Comparison of ENCODE assay signal across 8 mouse cellular contexts in genomic region chr2:75055187-75055543, GRCm38 (mm10).
DNase-seq lines count a peak whose midpoint lies in the region; ATAC-seq lines count a peak whose summit lies in the region.

No protein-coding gene starts in this region.

- peak; percentile 3; the same call in 1 of the 2 replicates for ATAC-seq in cerebellum, adult (ENCODE audit: insufficient number of reproducible peaks, low FRiP score, low TSS enrichment)
- no peak for ATAC-seq in heart, embryonic 14.5 days (ENCODE audit: insufficient number of reproducible peaks, insufficient read depth, low FRiP score, low read depth)

- no peak overlapping the region for H3K27ac ChIP-seq in heart, embryonic 14.5 days (replicated peaks in 1 of 2; ENCODE audit: control insufficient read depth in 1 of 2, insufficient read depth in 1 of 2, low read depth in 2 of 2, low read length in 2 of 2)

- no peak for DNase-seq in cerebellum, adult 11-12 months
- DNase-seq in NIH3T3 (ENCODE audit: low read depth) = peak; percentile 91
- DNase-seq in embryo, embryonic 10.5 days (ENCODE audit: low spot score) = peak; percentile 90
- peak; percentile 69 for DNase-seq in kidney, postnatal 14 days
- DNase-seq in lung, postnatal 10 days = peak; percentile 66
- DNase-seq in right cerebral cortex, postnatal 4 days = peak; percentile 66

- no peaks in the 10 kb centered on the region for H3K27me3 ChIP-seq in heart, embryonic 14.5 days (ENCODE audit: control insufficient read depth, insufficient read depth, low read length)

- H3K9me3 ChIP-seq in heart, embryonic 14.5 days (ENCODE audit: control insufficient read depth, low read length) = no peaks in the 10 kb centered on the region

- WGBS in heart, embryonic 14.5 days = under 1% methylated on average over 6 of the region's 6 CpGs

- H3K4me3 ChIP-seq in heart, embryonic 14.5 days (ENCODE audit: control insufficient read depth in 1 of 2, insufficient read depth in 1 of 2, low read depth in 1 of 2, low read length in 2 of 2) = peak overlapping the region; percentile 33 to 35

- no peaks in the 10 kb centered on the region for H3K36me3 ChIP-seq in heart, embryonic 14.5 days (ENCODE audit: control insufficient read depth, insufficient read depth, low read length)

- peaks cover 4 to 5% of the 10 kb centered on the region in 2 experiments; a peak in 3 of 4 replicates for H3K4me1 ChIP-seq in heart, embryonic 14.5 days (ENCODE audit: control insufficient read depth in 2 of 2, insufficient read depth in 2 of 2, low read length in 2 of 2)

- H3K4me2 ChIP-seq in heart, embryonic 14.5 days (ENCODE audit: low read length) = peak overlapping the region; percentile 80

- H3K9ac ChIP-seq in heart, embryonic 14.5 days (ENCODE audit: low read length) = peak overlapping the region; percentile 63
